Mouse (Mus musculus): Measurements from ENCODE around the gene Comp.

Gene Comp

GRCm38 (mm10) chr8:70397611-70398563 is 24.5 kb downstream of the Comp start:
- no peak for DNase-seq (ENCODE audit: low read depth)

GRCm38 (mm10) chr8:70404212-70404611 is 30.9 kb downstream of the Comp start:
- DNase-seq (ENCODE audit: low read depth) = no peak

GRCm38 (mm10) chr8:70405189-70405588 is 31.8 kb downstream of the Comp start:
- DNase-seq (ENCODE audit: low read depth) = no peak

GRCm38 (mm10) chr8:70406427-70407069 is 33.2 kb downstream of the Comp start:
- DNase-seq (ENCODE audit: low read depth) = no peak

GRCm38 (mm10) chr8:70408301-70408700 is 34.9 kb downstream of the Comp start:
- DNase-seq (ENCODE audit: low read depth) = no peak

- no peak for DNase-seq (ENCODE audit: low read depth)
Measured at GRCm38 (mm10) chr8:70409019-70409418, 35.7 kb downstream of the Comp start.

GRCm38 (mm10) chr8:70409455-70409871 is 36.1 kb downstream of the Comp start:
- DNase-seq (ENCODE audit: low read depth) = no peak

- DNase-seq (ENCODE audit: low read depth) = no peak
Measured at GRCm38 (mm10) chr8:70410281-70410680, 36.9 kb downstream of the Comp start.

- DNase-seq (ENCODE audit: low read depth) = no peak
Measured at GRCm38 (mm10) chr8:70414310-70414946, 41.1 kb downstream of the Comp start.

GRCm38 (mm10) chr8:70415540-70416451 is 42.4 kb downstream of the Comp start:
- DNase-seq (ENCODE audit: low read depth) = no peak

GRCm38 (mm10) chr8:70416941-70417340 is 43.6 kb downstream of the Comp start:
- DNase-seq (ENCODE audit: low read depth) = no peak

- DNase-seq (ENCODE audit: low read depth) = no peak
Measured at GRCm38 (mm10) chr8:70417914-70418313, 44.6 kb downstream of the Comp start.

GRCm38 (mm10) chr8:70418954-70419353 is 45.6 kb downstream of the Comp start:
- no peak for DNase-seq (ENCODE audit: low read depth)

- no peak for DNase-seq (ENCODE audit: low read depth)
Measured at GRCm38 (mm10) chr8:70419879-70420643, 46.7 kb downstream of the Comp start.

GRCm38 (mm10) chr8:70421349-70422104 is 48.2 kb downstream of the Comp start:
- no peak for DNase-seq (ENCODE audit: low read depth)

GRCm38 (mm10) chr8:70422722-70423121 is 49.4 kb downstream of the Comp start:
- DNase-seq (ENCODE audit: low read depth) = no peak

GRCm38 (mm10) chr8:70426300-70426907 is 53.0 kb downstream of the Comp start:
- DNase-seq (ENCODE audit: low read depth) = no peak

- no peak for DNase-seq (ENCODE audit: low read depth)
Measured at GRCm38 (mm10) chr8:70431213-70431612, 57.9 kb downstream of the Comp start.
